Mouse (Mus musculus) testis, adult 2 months (tissue): ENCODE measurements around the gene Naa80.

Source experiments
- CTCF ChIP-seq: fragments of 200-500 bp; IDR thresholded peaks from 2 replicates; pipeline ENCODE4 v1.5.1; 2012; ENCODE audit warnings: low read depth, mild to moderate bottlenecking, inconsistent platforms, low read length, moderate library complexity; ENCODE audit not compliant: control insufficient read depth, insufficient read depth, insufficient replicate concordance
- POLR2A ChIP-seq: fragments of 200-500 bp; IDR thresholded peaks from 2 replicates; pipeline ENCODE4 v1.6.1; 2012; ENCODE audit warnings: low read depth, mild to moderate bottlenecking, inconsistent platforms, low read length, moderate library complexity; ENCODE audit not compliant: control insufficient read depth

GRCm38 (mm10) chr9:107544196-107544700, 34.4 kb upstream of the Naa80 start:
- TF ChIP-seq CTCF (no peak), POLR2A (no peak)
